Mouse (Mus musculus) right cerebral cortex, adult 2 months (tissue): ENCODE results near the gene Eif3f.

Experiments
- DNase-seq, 2 experiments: peaks; one replicate each; pipeline ENCODE4 v3.0.0; 2021 to 2022; ENCODE audit warnings: low spot score in 2 of 2

The Eif3f gene

GRCm38 (mm10) chr7:108966742-108967362, 32.6 kb downstream of the Eif3f start:
- peak; percentile 67 to 68 for DNase-seq

- DNase-seq, result no peak
These were observed 34.0 kb downstream of the Eif3f start for GRCm38 (mm10) chr7:108968201-108968600.

DNA sequence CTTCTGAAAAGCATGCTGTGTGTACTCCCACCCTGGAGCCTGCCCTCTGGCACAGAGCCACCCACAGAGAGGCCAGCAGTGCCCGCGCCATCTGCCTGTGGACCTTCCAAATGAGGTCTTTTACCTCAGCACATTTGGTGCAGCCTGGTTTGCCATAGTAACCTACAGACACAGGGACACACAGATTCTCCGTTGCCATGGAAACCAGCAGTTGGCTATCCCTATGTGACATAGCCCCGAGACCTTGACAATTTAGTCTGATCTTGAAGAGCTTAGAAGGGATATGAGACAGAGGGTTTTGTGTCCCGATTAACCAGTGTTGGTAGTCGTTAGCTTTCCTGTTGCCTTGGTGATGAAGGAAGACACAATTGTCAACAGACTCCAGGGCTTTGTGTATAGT, 38.1 kb downstream of the Eif3f start:
- no peak for DNase-seq

DNA sequence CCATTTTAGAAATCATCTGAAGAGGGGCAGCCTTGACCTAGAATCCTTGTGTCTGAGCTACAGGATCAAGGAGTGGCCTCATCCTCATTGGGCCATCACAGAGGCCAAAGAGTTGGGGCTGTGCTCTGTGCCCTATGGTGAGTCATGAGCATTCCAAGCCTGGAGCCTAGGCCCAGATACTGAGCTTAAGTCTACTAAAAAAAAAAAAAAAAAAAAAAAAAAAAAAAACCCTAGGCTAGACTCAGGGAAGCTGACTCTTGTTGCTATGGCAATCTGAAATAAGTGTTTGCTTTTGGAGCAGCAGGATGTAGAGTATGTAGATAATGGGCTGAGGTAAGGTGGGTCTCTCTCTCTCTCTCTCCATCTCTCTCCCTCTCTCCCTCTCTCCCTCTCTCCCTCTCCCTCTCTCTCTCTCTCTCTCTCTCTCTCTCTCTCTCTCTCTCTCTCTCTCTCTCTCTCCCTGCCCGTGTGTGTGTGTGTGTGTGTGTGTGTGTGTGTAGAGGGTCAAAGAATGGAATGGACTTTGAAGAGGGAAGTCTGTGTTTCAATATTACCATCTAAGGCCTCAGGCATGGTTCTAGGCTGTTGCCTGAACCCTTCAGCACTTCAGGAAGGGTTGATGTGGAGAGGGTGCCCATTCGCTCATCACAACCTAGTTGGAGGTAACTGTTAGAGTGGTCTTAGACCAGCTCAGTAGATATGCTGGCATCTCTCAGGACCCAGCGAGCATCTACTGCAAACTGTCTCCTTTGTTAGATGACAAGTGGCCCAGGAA, 51.9 kb downstream of the Eif3f start:
- DNase-seq, result no peak

- DNase-seq, result peak; percentile 73 to 78
These were observed 57.0 kb downstream of the Eif3f start for GRCm38 (mm10) chr7:108991207-108991606.
